Mouse (Mus musculus) heart, postnatal 4 days (tissue): Measurements from ENCODE around the gene Bmp8b. TPM values are rescaled to one million over a fixed set of nuclear protein-coding genes. Genes with fewer than 3 reads are reported as not detected.

ENCODE experiments used
- total RNA-seq, 2 experiments: library from RNA; stranded (reverse); gene quantifications; 2 replicates each; pipeline ENCODE4 v1.2.3; 2021

The Bmp8b gene
- total RNA-seq, 2 experiments from 2014 or later: not detected

Other genes starting within 250 kb of the Bmp8b start
- gene Cap1, start 219.1 kb upstream of the Bmp8b start, total RNA-seq: 10 to 100 TPM; 88.9 to 90.8 TPM
- under 1 TPM; 0.14 to 0.20 TPM for gene Mfsd2a, start 144.0 kb upstream of the Bmp8b start, total RNA-seq
- under 1 TPM; 0.14 to 0.29 TPM for gene Mycl, start 109.5 kb upstream of the Bmp8b start, total RNA-seq
- gene Trit1, start 88.6 kb upstream of the Bmp8b start, total RNA-seq: 1 to 10 TPM; 8.9 to 9.5 TPM
- not detected for gene Oxct2b, start 11.1 kb downstream of the Bmp8b start, total RNA-seq
- gene Ppie, start 34.8 kb downstream of the Bmp8b start, total RNA-seq: 10 to 100 TPM; 33.5 to 35.2 TPM
- under 1 TPM; 0.26 to 0.54 TPM for gene Hpcal4, start 78.1 kb downstream of the Bmp8b start, total RNA-seq
- gene Nt5c1a, start 96.3 kb downstream of the Bmp8b start, total RNA-seq: 10 to 100 TPM; 21.3 to 24.6 TPM
- 10 to 100 TPM; 26.9 to 28.3 TPM for gene Heyl, start 128.4 kb downstream of the Bmp8b start, total RNA-seq
- 100 to 1,000 TPM; 246 to 255 TPM for gene Pabpc4, start 157.2 kb downstream of the Bmp8b start, total RNA-seq
- not detected for gene Oxct2a, start 218.5 kb downstream of the Bmp8b start, total RNA-seq
- under 1 TPM in 1 of 2 experiments, not detected in 1; 0.14 TPM for gene Bmp8a, start 238.1 kb downstream of the Bmp8b start, total RNA-seq